Mouse (Mus musculus) brain, embryonic 14.5 days (tissue): ENCODE results near the gene Fam234a.

Source experiments
- CTCF ChIP-seq: fragments of 200-500 bp; IDR thresholded peaks from 2 replicates; pipeline ENCODE4 v1.5.1; 2012; ENCODE audit warnings: inconsistent platforms, mild to moderate bottlenecking, moderate library complexity, borderline replicate concordance; ENCODE audit not compliant: insufficient read depth, insufficient read length; ENCODE audit errors: extremely low read depth
- POLR2A ChIP-seq: fragments of 200-500 bp; IDR thresholded peaks from 2 replicates; pipeline ENCODE4 v1.6.1; 2012; ENCODE audit warnings: mild to moderate bottlenecking, inconsistent platforms, borderline replicate concordance; ENCODE audit not compliant: poor library complexity, insufficient read depth, insufficient read length, severe bottlenecking; ENCODE audit errors: extremely low read depth

DNA sequence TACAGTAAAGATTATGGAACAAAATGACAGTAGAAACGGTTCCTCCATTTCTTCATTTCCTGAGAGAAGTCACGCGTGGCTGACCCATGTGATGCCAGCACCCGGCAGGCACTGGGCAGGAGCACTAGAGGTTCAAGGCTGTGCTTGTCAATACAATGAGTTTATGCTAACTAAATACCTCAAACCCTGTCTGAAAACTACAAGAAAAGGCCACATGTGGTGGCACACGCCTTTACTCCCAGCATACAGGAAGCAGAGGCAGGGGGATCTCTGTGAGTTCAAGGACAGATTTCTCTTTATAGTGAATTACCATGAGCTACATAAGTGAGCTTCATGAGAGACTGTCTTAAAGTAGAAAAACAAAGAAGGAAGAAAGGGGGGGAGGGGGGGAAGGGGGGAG, 12.9 kb downstream of the Fam234a start:
- TF ChIP-seq CTCF (no peak), POLR2A (no peak)
